Mouse (Mus musculus) brown adipose tissue, adult 24 weeks (tissue): ENCODE results near the gene Npas2. TPM values are rescaled to one million over a fixed set of nuclear protein-coding genes. Genes with fewer than 3 reads are reported as not detected.

Source experiments
- H3K27ac ChIP-seq: fragments of 200-500 bp; replicated peaks from 2 replicates; pipeline ENCODE4 v1.5.1; 2012; ENCODE audit warnings: low read depth, mild to moderate bottlenecking, low read length
- H3K4me1 ChIP-seq: fragments of 200-500 bp; 2 replicates; pipeline ENCODE4 v1.6.1; 2012; ENCODE audit warnings: low read length, mixed read lengths; ENCODE audit not compliant: control insufficient read depth, insufficient read depth, insufficient read length
- H3K4me3 ChIP-seq: fragments of 200-500 bp; 2 replicates; pipeline ENCODE4 v1.5.1; 2012; ENCODE audit warnings: low read depth, mild to moderate bottlenecking, low read length, moderate library complexity; ENCODE audit not compliant: insufficient read depth
- polyA plus RNA-seq: library from polyadenylated mRNA; stranded (reverse); fragments of >200 nt; gene quantifications from 2 replicates; pipeline ENCODE4 v1.2.4, GENCODE M21; 2012; ENCODE audit not compliant: missing spikeins, insufficient read depth, insufficient read length

The Npas2 gene
- polyA plus RNA-seq, 1 experiment, result 0.95 TPM

DNA sequence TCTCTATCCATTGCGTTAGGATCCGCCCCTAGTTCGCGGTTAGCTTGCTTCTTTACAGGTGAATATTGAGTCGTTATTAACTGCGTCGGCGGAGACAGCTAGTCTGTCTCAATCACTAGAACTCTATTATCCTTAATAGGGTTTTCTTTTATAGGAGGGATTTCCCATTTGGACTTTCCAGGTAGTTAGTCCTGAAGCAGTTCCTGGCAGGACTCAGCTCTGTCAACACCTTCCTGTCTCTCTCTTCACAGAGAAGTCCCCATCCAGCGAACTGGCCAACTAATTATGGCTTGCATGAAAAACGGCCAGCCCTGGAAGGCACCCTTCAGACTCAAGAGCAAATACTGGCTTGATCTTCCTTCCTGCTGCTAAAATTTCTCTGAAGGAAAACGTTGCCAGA is 1.4 kb downstream of the Npas2 start:
- Histone ChIP-seq H3K4me3 (peak overlapping the region; percentile 71; the same call in 1 of the 2 replicates), H3K4me1 (peaks cover 3% of the 10 kb centered on the region; the same call in 1 of the 2 replicates), H3K27ac (no peak overlapping the region)

DNA sequence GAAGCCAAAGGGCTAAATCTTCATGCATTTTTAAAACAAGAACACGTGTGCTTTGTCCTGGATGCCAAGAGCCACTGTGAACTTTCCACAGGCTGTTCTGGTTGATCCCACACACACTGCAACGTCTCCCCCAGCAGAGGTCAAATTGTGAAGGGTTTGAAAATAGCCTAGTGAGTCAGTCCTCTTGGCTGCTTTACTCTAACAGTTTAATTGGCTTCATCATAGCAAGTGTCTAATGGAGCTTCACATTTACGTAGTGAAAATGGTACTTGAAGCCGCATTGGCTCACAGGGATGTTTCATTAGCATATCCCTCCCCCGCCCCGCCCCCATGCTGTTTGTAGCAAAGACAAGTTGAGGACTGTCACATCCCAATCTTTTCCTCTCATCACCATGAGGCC is 2.6 kb downstream of the Npas2 start:
- Histone ChIP-seq H3K27ac (no peak overlapping the region), H3K4me3 (no peak overlapping the region), H3K4me1 (peaks cover 3% of the 10 kb centered on the region; the same call in 1 of the 2 replicates)

DNA sequence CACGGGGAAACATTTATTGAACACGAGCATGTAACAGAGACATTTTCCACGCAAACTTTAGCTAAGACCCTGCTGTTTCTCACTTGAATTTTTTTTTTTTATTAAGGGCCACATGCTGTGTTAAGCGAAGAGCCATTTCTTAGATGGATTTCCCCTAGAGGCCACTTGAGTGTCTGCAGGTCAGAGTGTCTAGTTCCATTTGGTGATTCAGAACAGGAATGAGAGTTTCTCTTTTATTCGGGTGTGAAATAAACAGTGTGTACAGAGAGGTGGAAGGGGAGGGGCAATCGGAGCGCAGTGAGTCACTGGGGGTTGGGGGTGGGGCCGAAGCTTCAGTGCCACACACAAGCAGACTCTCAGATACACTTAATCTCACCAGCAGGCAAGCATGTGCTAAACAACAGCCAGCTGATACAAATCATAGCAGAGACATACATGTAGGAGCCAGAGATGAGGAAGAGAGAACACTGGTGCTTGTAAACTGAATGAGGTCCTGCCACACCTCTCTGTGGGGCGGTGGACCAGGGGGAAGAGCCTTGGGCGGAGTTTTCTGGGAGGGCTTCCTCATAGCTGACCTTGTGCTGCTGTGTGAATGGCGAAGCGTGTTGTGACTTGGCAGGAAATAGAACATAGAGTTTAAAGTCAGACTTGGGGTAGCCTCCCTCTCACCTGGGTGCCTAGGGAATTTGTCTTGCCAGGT is 3.3 kb downstream of the Npas2 start:
- peaks cover 3% of the 10 kb centered on the region; the same call in 1 of the 2 replicates for H3K4me1 ChIP-seq
- H3K4me3 ChIP-seq, result no peak overlapping the region
- no peak overlapping the region for H3K27ac ChIP-seq

DNA sequence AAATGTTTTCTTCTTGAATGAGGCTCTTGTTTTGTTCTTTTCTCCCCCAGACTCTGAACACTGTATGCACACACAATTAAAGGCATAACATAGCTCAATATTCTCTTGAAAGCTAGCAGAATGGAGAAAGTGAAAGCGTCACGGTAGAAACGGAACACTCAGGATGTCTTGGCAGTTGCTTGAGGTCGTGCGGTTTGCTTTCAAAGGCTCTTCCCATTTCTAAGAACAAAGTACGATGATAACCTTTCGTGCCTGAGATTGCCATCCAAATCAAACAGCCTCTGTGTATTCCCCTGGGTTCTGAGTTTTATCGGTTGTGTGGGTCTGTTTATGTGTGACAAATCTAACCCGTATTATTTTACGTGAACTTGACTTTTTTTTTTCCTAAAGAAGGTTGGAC is 11.5 kb downstream of the Npas2 start:
- Histone ChIP-seq H3K4me1 (no peaks in the 10 kb centered on the region), H3K27ac (no peak overlapping the region), H3K4me3 (no peak overlapping the region)

DNA sequence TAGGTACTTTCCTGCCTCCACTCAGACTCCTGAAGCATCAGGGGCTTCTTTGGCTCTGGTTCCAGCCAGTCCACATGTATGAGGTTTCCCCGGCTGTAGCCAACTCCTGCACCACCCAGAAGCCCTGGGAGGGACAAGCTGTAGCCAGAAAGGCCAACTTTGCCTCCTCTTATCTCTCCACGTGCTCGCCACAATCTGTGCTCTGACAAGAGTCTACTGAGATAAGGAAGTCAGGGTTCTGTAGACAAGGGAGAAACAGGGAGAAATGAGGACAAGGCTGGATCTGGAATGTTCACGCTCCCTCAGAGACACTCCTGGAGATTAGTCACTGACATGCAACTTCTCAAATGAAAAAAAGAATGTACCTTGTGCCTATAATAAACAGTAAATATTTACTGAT is 12.2 kb downstream of the Npas2 start:
- Histone ChIP-seq H3K27ac (no peak overlapping the region), H3K4me1 (no peaks in the 10 kb centered on the region), H3K4me3 (no peak overlapping the region)

DNA sequence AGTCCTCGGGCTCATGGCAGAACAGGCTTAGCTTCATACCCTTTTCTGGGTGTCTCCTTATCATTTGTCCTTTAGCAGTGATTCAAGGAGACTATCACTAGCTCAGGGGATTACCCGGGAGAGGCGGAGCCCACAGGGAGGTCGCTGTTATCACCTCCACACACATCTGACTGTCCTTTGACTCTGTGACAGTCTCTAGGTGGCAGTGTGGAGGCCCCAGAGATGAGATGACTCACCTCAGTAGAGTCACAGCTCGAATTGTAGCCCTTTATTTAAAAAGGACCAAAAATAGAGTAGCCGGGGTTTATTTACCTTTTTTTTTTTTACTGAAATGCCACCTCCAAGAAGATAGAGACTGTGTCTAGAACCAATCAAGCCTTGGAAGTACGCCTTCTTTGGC is 13.4 kb downstream of the Npas2 start:
- H3K27ac ChIP-seq, result no peak overlapping the region
- no peaks in the 10 kb centered on the region for H3K4me1 ChIP-seq
- no peak overlapping the region for H3K4me3 ChIP-seq

DNA sequence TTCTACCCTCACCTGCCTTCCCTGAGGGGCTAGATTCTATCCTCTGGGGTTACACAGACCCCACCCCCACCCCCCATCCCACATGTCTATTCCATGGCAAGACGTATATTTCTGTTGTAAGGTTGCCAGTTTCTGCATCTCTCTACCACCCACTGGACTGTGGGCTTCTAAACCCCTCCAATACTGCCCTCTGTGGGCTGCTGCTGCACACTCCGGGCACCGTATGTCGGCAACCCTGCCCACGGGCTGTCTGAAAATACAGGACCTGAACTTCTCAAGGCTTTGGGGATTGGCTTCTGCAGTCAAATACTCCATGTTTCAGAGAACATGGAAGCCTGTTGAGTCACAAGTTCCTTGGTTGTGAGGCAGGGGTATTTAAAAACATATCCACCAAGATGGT is 17.4 kb downstream of the Npas2 start:
- Histone ChIP-seq H3K4me1 (no peaks in the 10 kb centered on the region), H3K4me3 (no peak overlapping the region), H3K27ac (no peak overlapping the region)

DNA sequence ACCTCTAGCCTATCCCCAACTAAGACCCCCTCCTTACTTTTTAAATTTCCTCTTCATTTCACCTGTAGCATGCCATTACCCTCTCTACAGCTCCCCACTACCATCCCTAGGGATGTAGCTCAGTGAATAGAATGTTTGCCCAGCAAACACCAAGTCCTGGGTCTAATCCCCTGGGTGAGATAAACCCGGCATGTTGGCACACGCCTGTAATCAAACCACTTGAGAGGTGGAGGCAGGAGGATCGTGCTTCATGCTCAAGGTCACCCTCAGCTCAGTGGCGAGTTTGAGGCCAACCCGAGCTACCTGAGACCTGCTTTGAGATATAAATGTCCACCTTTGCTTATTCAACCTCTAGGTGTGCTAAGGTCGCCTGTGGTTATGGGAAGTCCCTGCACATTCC is 19.5 kb downstream of the Npas2 start:
- H3K4me3 ChIP-seq, result no peak overlapping the region
- H3K4me1 ChIP-seq, result no peaks in the 10 kb centered on the region

DNA sequence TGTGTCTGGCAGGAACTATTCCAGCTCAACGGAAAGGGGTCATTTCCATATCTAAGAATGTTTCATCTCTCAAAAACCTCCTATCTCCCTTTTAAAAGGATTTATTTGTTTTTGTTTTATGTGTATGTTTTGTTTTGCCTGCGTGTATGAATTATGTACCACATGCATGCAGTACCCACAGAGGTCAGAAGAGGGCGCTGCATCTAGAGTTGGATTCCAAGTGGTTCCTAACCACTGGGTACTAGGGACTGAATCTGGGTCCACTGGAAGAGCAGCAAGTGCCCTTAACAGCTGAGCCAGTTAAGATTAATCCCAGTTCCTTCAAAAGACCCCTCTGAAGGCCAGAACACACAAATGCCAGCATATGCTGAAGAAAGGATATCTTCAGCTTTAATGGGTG is 24.1 kb downstream of the Npas2 start:
- H3K4me3 ChIP-seq, result no peak overlapping the region
- no peak overlapping the region for H3K27ac ChIP-seq

More for the DNA sequence above, 19.5 kb downstream of the Npas2 start:
- no peak overlapping the region for H3K27ac ChIP-seq

DNA sequence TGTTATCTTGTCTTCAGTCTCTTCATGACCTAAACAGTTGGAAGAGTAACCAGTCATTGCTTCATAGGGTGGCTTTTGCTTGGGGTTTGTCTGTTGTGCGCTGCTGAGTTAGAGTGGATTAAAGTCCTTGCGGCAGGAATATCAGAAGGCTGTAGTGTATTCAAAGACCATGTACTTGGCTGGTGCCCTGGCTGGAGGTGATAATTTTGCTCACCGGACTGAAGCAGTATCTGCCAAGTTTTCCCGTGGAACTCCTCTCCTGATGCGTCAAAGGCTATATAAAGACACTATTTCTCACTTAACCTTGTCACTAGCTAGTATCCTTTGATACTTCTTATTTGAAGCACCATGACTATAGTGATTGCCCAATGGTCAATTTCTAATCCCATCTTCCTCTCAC is 34.9 kb downstream of the Npas2 start:
- no peak overlapping the region for H3K27ac ChIP-seq
- no peaks in the 10 kb centered on the region for H3K4me1 ChIP-seq
- no peak overlapping the region for H3K4me3 ChIP-seq

More for the DNA sequence above, 24.1 kb downstream of the Npas2 start:
- no peaks in the 10 kb centered on the region for H3K4me1 ChIP-seq

DNA sequence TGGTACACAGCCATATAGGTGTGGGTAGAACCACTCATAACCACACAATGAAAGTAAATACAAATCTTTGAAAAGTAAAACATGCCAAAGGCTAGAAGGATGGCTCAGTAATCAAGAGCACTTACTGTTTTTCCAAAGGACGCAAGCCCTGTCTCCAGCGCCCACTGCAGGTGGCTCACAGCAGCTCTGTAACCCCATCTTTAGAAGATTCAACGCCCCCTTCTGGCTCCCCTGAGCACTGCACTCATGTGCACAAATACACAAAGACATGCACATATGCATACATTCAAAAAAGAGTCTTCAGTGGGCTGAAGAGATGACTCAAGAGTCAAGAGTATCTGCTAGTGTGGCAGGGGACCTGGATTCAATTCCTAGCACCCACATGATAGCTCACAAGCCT is 36.5 kb downstream of the Npas2 start:
- no peak overlapping the region for H3K4me3 ChIP-seq
- H3K27ac ChIP-seq, result no peak overlapping the region
- H3K4me1 ChIP-seq, result no peaks in the 10 kb centered on the region

DNA sequence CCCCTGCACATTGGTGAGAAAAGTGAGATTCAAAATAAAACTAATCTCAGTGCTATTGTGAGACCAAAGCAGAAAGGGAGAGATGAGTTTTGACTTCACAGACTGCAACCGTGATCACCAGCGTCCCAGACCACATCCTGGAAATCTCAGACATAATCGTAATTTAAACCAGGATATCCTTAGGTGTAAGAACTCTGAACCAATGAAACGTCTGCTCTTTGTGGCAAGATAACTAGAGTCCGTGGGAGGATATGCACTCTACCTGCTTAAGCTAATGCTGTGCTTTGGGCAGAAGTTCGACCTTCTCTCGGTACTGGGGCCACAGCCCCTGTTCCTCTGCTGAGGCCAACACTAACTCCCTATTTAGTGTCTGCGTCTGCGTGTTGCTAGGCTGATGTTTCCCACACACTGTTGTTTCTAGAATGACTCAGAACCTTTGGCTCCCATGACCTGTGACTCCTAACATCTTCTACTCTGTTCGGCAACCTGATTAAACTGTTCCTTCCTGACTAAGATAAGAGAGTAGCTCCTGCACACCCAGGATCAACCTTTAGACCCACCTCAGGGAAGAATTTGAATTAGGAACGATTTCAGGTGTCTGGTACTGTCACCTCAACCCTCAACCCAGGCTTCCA is 41.4 kb downstream of the Npas2 start:
- no peak overlapping the region for H3K4me3 ChIP-seq
- H3K4me1 ChIP-seq, result no peaks in the 10 kb centered on the region
- H3K27ac ChIP-seq, result no peak overlapping the region

DNA sequence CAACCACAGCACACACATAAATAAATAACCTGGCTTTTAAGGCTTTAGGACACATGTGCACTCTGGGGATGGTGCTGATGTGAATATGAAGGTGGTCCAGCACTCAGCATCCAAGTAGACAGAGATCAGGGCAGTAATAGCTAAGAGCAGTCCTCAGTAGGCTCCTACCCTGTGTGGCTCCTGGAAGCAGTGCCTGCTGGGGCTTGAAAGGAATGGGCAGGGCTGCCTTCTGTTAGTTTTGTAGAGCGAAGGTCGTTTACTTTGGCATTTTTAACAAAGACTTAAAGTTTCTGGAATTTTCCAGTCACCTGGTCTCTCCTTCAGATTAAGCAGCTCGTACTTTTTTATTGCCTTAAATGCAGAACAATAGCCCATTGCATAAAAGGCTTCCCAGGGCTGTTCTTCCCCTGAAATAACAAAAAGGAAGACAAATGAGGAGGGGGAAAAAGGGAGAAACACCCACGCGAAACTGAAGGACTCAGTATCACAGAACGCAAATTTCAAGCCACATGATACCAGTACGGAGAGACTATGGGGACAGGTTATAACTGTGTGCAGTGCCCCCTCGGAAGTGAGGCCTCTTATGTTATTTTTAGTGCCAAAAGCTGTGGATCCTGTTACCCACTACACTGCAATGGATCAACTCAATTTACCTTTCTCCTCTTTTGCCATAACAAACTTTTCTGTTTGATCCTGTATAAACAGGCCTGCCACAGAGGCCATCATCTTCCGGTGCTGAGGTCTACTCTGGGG is 44.1 kb downstream of the Npas2 start:
- no peaks in the 10 kb centered on the region for H3K4me1 ChIP-seq
- H3K27ac ChIP-seq, result no peak overlapping the region
- no peak overlapping the region for H3K4me3 ChIP-seq

DNA sequence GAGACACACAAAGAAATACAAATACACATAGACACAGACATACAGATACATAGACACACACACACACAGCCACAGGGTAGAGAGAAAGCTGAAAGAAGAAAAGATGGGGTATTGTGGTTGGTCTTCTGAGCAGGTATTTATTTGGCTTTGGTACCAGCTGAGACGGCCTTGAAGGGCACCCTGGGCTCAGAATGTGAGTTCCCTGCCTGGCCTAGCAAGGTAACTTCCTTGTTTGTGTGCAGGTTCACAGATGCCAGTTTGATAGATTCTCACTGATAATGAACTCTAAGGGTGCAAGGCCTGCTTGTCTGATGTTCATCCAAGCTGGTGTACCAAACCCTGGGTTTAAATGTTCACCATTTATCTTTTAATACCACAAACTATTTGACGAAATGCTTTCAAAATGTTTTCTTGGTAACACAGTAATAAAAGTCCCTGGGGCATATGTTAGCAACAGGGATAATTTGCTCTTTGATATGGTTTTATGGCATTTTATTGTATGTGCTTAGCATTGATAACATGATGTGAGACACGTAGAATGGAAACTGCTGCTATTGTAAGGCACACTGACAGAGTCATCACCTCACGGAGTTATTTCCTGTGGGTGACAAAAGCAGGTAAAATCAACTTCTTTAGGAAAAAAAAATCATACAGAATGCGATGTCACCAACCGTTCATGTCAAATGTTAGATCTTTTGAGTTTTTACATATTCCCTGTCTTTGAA is 47.5 kb downstream of the Npas2 start:
- no peaks in the 10 kb centered on the region for H3K4me1 ChIP-seq
- no peak overlapping the region for H3K4me3 ChIP-seq
- no peak overlapping the region for H3K27ac ChIP-seq

DNA sequence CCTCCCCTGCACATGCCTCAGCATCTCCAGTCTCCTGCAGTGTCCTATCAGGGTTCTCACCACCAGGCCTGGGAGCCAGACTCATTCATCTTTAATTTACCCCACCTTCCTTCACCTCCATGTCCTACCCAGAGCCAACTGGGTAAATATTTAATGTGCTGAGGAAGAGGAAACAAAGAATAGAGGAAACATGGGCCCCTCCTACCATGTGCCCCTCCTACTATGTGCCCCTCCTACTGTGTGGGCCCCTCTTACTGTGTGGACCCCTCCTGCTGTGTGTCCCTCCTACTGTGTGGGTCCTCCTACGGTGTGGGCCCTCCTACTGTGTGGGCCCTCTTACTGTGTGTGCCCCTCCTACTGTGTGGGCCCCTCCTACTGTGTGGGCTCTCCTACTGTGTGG is 51.2 kb downstream of the Npas2 start:
- H3K4me1 ChIP-seq, result no peaks in the 10 kb centered on the region
- H3K27ac ChIP-seq, result no peak overlapping the region
- no peak overlapping the region for H3K4me3 ChIP-seq
